8 mouse cellular contexts compared by ENCODE assay signal in genomic region chr1:138085810-138086209, GRCm38 (mm10).
DNase-seq lines count a peak whose midpoint lies in the region; ATAC-seq and TF ChIP-seq lines count a peak whose summit lies in the region.

No protein-coding gene starts in this region.

- 3% methylated on average over 1 of the region's 1 CpGs for WGBS in midbrain, embryonic 12.5 days

- no peak overlapping the region for H3K27ac ChIP-seq in gastrocnemius, adult 2 months
- no peak overlapping the region for H3K27ac ChIP-seq in midbrain, embryonic 12.5 days (replicated peaks)

- H3K27me3 ChIP-seq in midbrain, embryonic 12.5 days, result no peaks in the 10 kb centered on the region

- peak; percentile 72 for ATAC-seq in midbrain, embryonic 12.5 days (ENCODE audit: low FRiP score, low read depth)

- H3K4me1 ChIP-seq in midbrain, embryonic 12.5 days, result no peaks in the 10 kb centered on the region

- no peak overlapping the region for H3K4me3 ChIP-seq in gastrocnemius, adult 2 months
- no peak overlapping the region for H3K4me3 ChIP-seq in midbrain, embryonic 12.5 days

- H3K36me3 ChIP-seq in midbrain, embryonic 12.5 days, result no peaks in the 10 kb centered on the region

- no peaks in the 10 kb centered on the region for H3K9me3 ChIP-seq in midbrain, embryonic 12.5 days

- DNase-seq in gastrocnemius, adult 2 months, result no peak
- no peak for DNase-seq in gastrocnemius, postnatal 25 days
- DNase-seq in ovary, postnatal 14 days (ENCODE audit: low spot score), result peak; percentile 25
- no peak for DNase-seq in ovary, adult 18-20 months (ENCODE audit: low spot score)
- DNase-seq in c-Kit-positive CD71-positive TER-119-negative erythroid progenitor cells, embryonic 14.5 days (ENCODE audit: low read depth), result peak; percentile 8
- DNase-seq in hindlimb bud, embryonic 11.5 days (ENCODE audit: extremely low spot score, low read depth, low spot score), result peak; percentile 37
- no peak for DNase-seq in gastrocnemius, adult 8-10 months (ENCODE audit: low spot score in 2 of 2)

- TF ChIP-seq CTCF in gastrocnemius, adult 2 months (IDR thresholded peaks at IDR 0.05), result peak; percentile 41; the same call in 1 of the 2 replicates

- intact Hi-C loops in gastrocnemius, adult 2 months (cut with DNase I), result no loop called here

- no peak overlapping the region for H3K9ac ChIP-seq in midbrain, embryonic 12.5 days (replicated peaks)

- H3K4me2 ChIP-seq in midbrain, embryonic 12.5 days (replicated peaks), result no peak overlapping the region

Comparison
In these comparisons a context has a peak if more than half of its experiments do, and no peak if none do; other contexts are left out.
1. DNase-seq: peak in ovary, postnatal 14 days (single experiment), c-Kit-positive CD71-positive TER-119-negative erythroid progenitor cells, embryonic 14.5 days (single experiment) and hindlimb bud, embryonic 11.5 days (single experiment); none in gastrocnemius, adult 2 months (single experiment), gastrocnemius, postnatal 25 days (single experiment), ovary, adult 18-20 months (single experiment) and gastrocnemius, adult 8-10 months (0 of 2).